Mouse (Mus musculus) embryonic stem cell, embryonic (primary cell): ENCODE measurements at regions not wholly inside any gene's neighbourhood (a gene's known extent, or its start where the extent isn't known, plus 50 kb on each side); places are given as distances from the start of the nearest gene placed in this dataset.
"Not testable (repeated sequence)": the region's sequence is repeated elsewhere in the genome, so short reads cannot be mapped to it uniquely, and the experiment has no call there.

Experiments used
- CTCF ChIA-PET, 4 experiments: fragments of 300-600 bp in 2 of 4; fragments of 350-600 bp in 2 of 4; sonication (Branson Sonifier 250); formaldehyde crosslinking; loops; one replicate each; lab custom pipeline; 2022; ENCODE audit warnings: inconsistent platforms in 2 of 4; lab: Charles Lee
- POLR2A ChIA-PET, 4 experiments: fragments of 300-600 bp in 2 of 4; fragments of 350-600 bp in 2 of 4; sonication (Branson Sonifier 250); formaldehyde crosslinking; loops; one replicate each; lab custom pipeline; 2022; ENCODE audit warnings: antibody characterized with exemption in 4 of 4, inconsistent platforms in 1 of 4; lab: Charles Lee

DNA sequence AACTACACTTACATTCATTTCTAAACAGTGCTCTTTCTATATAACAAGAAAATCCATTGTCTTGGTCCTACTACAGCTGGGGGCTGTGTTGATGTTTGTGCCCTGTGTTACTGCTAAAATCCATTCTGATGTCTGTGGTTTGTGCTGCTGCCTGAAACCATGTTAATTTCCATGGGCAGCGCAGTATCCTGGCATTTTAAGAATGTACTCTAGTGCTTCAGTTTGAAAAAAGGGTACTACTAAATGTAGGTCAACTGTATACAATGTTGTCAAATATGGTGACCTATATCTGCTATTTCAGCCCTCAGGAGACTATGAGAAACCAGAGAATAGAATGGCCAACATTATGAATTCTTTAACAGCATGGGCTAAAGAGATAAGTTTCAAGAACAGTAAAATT, 1052.2 kb downstream of the Hace1 start:
- ChIA-PET CTCF (no interaction called here), POLR2A (no interaction called here)

DNA sequence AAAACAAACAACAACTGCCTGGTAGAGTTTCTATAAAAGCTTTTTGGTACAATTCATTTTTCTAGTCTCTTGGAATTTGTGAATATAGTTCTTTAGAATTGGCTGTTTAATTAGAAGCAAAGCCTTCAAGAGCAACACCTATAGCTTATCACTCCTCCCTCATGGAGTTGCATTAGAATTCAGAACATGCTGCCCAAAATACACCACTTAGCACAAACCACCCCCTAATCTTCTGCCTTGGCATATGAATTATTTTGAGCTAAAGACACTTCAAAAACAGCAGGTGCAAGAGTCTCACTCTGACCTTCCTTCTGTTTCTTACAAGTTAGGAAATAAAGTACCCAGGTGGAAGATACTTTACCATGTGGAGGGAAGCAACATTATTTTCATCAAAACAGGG, 1085.4 kb downstream of the Hace1 start:
- CTCF ChIA-PET = no interaction called here
- POLR2A ChIA-PET = no interaction called here

DNA sequence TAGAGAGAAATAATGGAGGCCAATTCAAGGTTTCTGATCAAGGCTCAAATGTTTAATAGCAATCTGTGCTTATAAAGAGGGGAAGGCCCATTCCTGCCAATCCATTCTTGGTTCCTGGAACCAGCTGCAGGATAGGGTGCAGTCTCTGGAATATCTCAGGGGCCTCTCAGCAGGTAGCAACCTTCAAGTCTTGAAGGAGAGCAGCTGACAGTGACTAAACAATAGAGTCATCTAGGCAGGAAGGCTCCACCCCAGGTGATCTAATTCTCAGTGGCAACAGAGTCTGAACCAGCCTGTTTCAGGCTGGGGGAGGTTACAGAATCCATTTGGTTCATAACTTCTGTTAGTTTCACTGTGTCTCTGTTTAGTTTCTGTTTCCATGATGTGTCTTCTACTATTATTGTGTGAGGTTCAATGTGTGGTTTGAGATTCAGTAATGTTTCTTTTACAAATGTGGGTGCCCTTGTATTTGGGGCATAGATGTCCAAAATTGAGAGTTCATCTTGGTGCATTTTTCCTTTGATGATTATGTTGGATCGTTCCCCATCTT, 1112.3 kb downstream of the Hace1 start:
- POLR2A ChIA-PET = interaction anchor here in 1 of 4 experiments (0.5 to 0.9 kb wide), 3 partner anchors 11 to 233 kb away, joined by 3 to 4 read pairs (median 3); no protein-coding TSS in a partner anchor
- CTCF ChIA-PET = not testable (repeated sequence)

DNA sequence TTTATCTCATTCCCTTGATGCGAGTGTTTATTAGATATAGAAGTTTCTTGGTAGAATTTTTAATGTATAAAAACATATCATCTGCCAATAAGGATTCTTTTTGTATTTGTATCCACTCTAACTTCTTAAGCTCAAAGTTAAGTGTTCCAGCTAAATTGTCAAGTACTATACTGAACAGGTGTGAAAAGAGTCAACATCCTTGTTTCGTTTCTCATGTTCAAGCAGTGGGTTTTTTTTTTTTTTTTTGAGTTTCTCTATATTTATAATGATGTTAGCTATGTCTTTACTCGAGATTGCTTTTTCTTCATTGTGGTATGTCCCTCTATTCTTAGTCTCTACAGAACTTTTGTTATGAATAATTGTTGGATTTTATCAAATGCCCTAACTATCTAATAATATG, 1115.0 kb downstream of the Hace1 start:
- ChIA-PET POLR2A (no interaction called here), CTCF (no interaction called here)

DNA sequence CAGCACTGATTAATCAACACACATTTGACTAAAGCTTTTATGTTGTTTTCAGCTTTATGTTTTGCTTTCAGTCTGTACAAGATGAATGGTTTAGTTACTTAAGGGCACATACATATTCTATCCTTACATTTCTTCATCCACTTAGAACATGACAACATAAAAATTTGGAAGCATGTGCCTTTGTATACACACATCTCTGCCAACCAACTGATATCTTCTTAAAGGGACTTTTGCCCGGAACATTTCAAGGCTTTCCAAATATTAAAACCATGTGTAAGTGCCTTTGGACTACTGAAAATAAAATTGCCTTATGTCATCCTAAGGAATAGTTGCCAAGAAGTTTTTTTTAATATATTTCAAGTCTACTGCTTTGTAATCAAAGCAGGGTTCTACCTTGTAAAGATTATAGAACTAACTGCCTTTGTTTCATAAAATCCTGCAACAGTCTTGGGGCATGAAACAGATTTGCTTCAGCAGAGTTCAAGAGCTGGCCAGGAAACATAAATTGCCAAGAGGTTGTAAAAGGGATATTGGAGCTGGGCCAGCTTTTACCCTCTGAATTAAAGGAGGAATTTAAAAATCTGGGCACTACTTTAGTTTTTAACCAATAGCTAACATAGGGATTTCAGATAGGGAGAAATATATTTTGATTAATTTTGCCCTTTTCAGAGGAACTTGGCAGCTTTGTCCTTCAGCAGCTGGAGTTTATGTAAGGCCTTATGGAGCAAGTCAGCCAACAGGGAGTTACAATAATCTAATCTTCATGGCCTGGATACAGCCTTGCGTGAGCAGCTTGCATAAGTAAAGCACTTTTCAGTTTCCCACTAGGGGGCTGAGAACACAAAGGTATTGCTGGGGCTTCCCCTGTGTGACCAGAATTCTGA, 1120.0 kb downstream of the Hace1 start:
- CTCF ChIA-PET = interaction anchor here in 1 of 4 experiments (0.6 kb wide), 1 partner anchor 225 kb away, joined by 4 read pairs; no protein-coding TSS in a partner anchor
- POLR2A ChIA-PET = no interaction called here

DNA sequence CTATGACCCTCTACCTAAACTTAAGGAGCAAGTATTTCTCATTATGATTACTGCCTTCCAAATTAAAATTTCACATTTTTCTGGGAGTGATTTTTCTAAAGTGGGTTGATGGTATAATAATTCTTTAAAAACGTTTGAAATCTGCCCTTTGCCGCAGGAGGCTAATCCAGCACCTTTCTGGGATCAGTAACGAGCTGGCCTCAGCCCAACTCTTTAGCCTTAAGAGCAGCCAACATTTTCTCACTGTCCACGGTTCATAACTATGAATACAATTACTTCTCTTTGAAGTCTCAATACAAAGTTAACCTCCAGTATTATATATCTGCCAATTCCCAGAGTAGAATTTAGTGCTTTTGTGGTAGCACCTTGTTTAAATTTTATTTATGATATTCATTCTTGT, 1123.6 kb downstream of the Hace1 start:
- ChIA-PET POLR2A (no interaction called here), CTCF (no interaction called here)

DNA sequence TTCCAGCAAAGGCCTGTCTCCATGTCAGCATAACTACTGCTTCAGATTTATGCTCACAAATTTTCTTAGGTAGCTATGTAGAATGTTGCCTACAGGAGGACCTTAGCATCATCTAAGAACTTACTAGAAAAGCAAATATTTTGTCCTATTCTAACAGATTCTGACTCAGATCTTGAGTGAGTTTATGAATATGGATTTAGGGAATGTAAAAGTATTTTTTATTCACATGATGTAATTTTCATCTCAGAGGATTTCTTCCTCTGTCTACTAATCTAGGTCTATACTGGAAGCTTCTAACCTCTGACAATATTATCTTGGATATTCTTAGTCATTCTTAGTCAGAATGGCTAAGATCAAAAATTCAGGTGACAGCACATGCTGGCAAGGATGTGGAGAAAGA, 1130.4 kb downstream of the Hace1 start:
- POLR2A ChIA-PET, CTCF ChIA-PET: not testable (repeated sequence)

DNA sequence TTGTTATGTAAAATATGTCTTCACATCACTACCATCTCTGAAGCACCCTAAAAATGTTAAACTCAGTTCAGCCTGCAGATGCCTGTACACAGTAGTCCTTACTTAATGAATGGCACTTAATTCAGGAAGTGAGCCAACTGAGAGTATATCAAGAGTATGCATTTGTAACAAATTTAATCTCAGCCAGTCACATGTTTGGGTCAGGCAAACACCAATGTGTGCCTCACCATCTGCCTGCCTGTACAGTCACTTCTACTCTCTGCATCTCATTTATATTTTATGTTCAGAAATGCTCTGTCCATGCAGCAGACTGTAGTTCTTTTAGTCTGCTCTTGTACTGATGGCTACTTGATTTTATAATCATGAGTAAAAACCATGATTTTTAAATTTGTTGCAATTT, 1135.1 kb downstream of the Hace1 start:
- ChIA-PET CTCF (no interaction called here), POLR2A (no interaction called here)

DNA sequence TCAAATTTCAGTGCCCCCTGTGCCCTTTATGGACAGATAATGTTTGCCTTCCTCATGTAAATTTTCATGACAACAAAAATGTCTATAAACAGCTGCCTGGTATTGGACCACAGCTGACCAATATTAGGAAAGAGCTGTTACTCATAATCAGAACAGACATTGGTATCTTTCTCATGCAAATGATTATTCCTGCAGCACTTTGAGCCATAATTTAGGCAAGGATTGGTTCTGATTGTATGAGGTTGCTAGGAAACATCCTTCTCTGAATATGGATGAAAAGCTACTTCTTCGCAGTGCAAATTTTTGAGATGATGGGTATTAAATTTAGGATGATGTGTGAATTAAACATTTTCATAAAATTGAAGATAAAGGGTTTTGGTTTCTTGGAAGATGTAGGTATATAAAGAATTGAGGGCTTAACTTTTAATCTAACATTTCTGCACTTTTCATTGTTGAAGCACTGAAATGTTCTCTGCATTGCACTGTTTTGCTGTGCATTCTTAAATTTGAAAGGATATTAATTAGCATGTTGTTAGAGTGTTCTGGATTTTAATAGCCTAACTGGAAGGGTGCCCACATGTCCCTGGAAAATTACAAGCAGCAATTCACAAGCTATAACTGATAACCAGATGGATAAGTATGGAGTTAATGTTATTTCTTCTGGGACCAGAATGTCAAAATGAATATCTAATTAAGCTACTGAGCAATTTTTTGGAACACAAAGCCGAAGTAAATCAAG, 1140.9 kb downstream of the Hace1 start:
- CTCF ChIA-PET = no interaction called here

DNA sequence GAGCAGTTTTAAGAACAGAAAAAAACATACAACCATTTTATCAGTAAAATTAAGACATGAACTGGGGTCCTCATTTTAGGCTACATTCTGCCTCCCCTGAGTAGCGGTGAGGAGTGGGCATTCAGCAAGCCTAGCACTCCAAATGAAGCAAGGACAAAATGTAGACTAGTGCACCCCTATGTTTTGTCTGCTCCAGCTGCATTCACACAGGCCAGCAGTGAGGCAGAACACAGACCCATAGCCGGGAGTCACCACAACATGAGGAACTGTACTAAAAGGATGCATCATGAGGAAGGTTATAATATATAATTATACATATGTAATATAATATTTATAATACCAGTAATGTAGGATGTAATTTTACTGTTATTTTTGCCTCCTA, 1141.5 kb downstream of the Hace1 start:
- ChIA-PET POLR2A (no interaction called here), CTCF (no interaction called here)

More for the DNA sequence above, 1140.9 kb downstream of the Hace1 start:
- POLR2A ChIA-PET = no interaction called here

DNA sequence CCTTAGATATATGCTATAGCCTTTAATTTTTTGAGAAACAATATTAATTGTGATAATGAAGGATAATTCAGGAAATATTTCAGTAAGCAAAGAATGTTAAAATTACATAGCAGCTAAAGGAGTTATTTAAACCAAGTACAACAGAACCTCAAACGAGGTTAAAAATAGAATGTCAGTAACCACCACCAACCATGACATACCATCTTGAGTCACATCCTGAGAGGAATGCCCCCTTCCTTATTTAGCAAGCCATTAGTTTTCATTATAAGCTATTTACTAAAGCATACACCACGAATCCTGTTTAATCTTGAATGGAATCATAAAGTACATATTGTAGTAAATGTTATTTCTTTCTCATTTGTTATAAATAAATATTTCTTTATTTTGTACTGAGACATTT, 1146.0 kb downstream of the Hace1 start:
- POLR2A ChIA-PET = no interaction called here
- CTCF ChIA-PET = no interaction called here

DNA sequence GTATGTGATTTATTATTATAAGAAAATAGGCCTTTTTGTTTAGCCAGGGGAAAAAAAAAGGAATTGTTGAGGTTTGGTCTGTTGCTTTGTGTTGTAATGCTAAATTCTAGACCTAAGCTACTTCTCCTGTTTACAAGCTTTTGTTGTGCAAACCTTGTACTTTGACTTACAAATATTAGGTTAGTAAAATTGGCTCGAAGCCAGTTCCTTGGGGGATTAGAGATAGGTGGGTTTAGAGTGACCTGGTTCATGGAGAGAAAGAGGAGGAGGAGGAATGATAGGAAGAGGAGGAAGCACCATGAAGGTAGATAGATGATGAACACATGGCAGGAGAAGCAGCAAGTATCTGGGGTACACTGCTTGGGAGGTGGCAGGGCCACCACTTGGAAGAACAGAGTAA, 1153.0 kb downstream of the Hace1 start:
- ChIA-PET POLR2A (no interaction called here), CTCF (no interaction called here)

DNA sequence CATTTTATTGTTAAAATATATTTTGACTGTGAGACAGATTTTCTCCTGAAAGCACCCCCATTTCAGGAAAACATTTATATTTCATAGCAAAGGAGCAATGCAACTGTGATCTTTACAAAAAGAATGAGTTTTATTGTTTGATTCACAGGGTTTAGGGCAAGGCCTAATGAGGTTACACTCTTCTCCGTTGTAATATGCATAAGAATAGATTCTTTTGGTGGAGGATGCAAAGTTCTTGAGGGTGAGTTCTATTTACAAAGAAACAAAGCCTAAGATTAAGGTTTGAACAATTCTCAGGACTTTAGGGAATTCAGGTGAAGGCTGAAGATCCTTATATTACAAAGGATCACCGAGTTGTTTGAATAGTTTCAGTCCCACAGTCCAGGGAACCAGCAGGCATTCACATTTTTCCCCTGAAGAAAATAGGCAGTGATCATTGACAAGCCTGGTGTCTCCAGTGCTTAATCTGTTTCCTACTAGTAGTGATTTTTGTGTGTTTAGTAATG, 1156.2 kb downstream of the Hace1 start:
- ChIA-PET POLR2A (no interaction called here), CTCF (no interaction called here)

DNA sequence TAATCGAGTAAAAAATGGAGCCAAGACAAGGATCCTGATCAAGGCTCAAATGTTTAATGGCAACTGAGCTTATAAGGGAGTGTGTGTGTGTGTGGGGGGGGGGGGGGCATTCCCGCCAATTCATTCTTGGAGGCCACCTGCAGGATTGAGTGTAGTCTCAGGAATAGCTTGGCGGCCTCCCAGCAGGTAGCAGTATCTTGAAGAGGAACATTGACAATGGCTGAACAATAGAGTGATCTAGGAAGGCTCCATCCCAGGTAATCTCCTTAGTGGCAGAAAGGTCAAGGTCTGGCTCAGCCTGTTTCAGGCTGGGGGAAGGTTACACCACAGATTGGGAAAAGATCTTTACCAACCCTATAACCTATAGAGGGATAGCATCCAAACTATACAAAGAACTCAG, 1163.5 kb downstream of the Hace1 start:
- CTCF ChIA-PET = interaction anchor here in 1 of 4 experiments (0.5 kb wide), 1 partner anchor 387 kb away, joined by 6 read pairs; no protein-coding TSS in a partner anchor
- POLR2A ChIA-PET = interaction anchor here in 2 of 4 experiments (0.6 to 1.1 kb wide), 6 partner anchors 36 to 423 kb away, joined by 3 to 8 read pairs (median 3); no protein-coding TSS in a partner anchor

DNA sequence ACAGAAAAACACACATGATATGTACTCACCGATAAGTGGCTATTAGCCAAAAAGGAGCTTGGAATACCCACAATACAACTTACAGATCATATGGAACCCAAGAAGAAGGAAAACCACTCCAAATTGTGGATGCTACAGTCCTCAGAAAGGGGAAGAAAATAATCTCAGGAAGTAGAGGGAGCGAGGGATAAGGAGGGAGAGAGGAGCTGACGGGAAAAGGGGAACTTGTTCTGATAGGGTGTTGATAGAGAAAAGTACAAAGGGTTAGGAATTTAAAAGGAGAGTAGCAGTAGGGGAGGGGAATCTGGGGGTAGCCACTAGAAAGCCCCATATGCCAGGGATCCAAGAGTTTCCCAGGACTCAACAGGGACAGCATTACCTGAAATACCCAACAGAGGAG, 1164.5 kb downstream of the Hace1 start:
- ChIA-PET POLR2A (interaction anchor here in 1 of 4 experiments (0.6 kb wide), 1 partner anchor 14 kb away, joined by 3 read pairs; no protein-coding TSS in a partner anchor), CTCF (no interaction called here)

DNA sequence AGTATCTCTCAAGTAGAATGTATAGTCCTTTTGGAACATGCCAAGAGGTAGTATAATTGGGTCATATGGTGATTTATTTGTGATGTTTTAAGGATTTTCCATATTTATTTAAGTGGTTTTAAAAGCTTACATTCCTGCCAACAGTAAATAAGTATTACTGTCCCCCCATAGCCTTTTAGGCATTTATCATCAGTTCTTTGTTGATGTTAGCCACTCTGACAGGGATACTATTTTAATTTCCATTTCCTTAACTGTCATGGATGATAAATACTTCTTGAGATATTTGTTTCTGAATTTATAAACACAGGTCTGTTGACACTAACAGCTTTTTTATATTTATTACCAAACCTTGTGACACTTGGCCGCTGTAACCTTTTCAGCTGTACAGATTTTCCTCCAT, 1183.3 kb downstream of the Hace1 start:
- ChIA-PET CTCF (no interaction called here), POLR2A (no interaction called here)

DNA sequence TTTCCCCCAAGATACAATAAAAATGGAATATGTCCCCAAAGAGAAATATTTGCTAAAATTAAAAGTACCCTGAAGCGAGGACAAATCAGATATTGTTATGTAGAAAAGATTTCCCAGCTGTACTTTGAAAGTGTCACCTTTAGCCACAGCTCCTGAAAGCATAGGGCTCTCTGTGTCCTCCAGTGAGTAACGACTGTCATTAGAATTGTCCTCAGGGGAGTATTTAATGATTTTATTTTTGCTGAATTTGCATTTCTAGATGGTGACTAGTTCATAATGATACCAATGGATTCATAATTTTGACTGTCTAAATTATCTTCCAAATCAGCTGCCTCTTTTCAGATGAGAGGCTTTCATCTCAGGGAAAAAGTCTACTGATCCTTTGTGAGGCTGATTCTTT, 1201.1 kb downstream of the Hace1 start:
- CTCF ChIA-PET = no interaction called here

DNA sequence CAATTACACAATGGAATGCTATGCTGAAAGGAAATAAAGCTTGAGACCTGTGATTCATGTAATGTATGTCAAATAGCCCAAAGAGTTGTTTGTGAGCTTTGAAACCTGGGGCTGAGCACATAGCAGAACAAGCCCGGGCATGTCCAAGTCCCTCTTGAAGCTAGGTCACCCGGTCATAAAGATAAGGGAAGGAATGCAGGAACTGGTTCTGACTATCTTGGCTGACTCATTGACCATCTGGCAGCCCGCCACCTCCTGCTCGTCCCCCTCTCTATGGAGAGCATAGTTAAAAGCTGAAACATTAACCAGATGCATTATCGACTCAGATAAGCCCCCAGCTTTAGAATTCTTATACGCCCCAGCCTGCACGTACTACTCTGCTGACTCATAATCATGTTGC, 1208.1 kb downstream of the Hace1 start:
- CTCF ChIA-PET, POLR2A ChIA-PET: not testable (repeated sequence)

More for the DNA sequence above, 1201.1 kb downstream of the Hace1 start:
- POLR2A ChIA-PET = interaction anchor here in 1 of 4 experiments (2.0 kb wide), 1 partner anchor 42 kb away, joined by 7 read pairs; no protein-coding TSS in a partner anchor

DNA sequence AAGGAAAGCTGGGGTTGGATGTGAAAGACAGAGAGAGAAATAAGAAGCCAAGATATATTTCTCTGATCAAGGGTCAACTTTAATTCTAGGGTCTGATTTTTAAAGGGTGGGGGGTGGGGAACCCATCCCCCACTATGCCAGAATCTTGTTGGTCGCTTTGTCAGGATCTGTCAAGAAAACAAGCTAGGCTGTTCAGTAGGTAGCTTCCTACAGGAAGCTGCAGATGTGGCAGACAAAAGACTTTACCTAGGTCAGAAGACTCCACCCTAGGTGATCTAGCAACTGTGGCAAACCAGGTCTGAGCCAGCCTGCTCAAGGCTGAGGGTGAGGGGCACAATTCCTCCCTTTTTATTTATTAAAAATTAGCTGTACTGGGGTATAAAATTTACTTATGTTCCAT, 1236.6 kb downstream of the Hace1 start:
- ChIA-PET CTCF (interaction anchor here in 1 of 4 experiments (0.6 kb wide), 1 partner anchor 13 kb away, joined by 4 read pairs; no protein-coding TSS in a partner anchor), POLR2A (interaction anchor here in 1 of 4 experiments (0.6 to 1.1 kb wide), 3 partner anchors 9 to 220 kb away, joined by 3 read pairs; no protein-coding TSS in a partner anchor)
